Mouse (Mus musculus) embryonic fibroblast, embryonic 13.5 days (primary cell): ENCODE data around the gene Lurap1l.

Source experiments
- CTCF ChIP-seq: IDR thresholded peaks from 2 replicates; pipeline ENCODE4 v1.5.1; 2011; ENCODE audit warnings: mild to moderate bottlenecking, control low read depth, low read length, moderate library complexity, borderline replicate concordance; ENCODE audit not compliant: insufficient read depth
- POLR2A ChIP-seq: IDR thresholded peaks from 2 replicates; pipeline ENCODE4 v1.6.1; 2011; ENCODE audit warnings: low read depth, mild to moderate bottlenecking, control low read depth, low read length, moderate library complexity

DNA sequence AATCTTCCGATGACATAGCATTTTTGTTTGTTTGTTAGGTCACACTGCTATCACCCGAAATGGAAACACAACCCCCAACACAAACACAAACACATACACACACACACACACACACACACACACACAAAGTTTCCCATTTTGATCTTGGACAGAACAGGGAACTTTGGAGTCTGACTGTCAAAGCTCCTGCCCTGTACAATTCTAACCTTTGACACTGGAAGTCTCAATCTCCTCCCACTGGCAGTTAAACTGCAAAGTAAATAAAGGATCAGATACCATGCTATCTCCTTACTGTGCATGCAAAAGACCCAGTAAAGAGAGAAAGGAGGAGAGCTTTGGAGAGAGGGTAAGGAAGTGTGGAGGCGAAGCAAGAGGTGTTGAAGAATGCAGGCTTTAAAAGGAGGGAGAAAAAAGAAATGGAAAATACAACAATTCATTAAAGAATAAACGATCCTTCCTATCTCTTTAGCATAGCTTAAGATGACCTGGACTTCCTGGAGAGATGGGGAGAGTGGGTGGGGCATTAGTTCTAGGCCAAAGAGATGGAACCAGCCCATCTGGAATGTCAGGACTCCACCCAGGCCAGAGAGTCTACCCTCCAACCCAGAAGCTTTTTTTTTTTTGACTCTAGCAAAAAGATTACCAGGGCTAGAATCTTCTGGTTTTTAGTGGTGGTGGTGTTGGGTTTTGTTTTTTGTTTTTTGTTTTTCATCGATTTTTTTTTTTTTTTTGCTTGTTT, 36.2 kb upstream of the Lurap1l start:
- TF ChIP-seq CTCF (no peak), POLR2A (no peak)
